Mouse (Mus musculus): ENCODE data around the gene Sestd1. TPM values are rescaled to one million over a fixed set of nuclear protein-coding genes. Genes with fewer than 3 reads are reported as not detected.

Sestd1 gene
- polyA plus RNA-seq, 1 experiment from 2014 or later: 26.6 TPM

GRCm38 (mm10) chr2:77191811-77192210, 88.6 kb downstream of the Sestd1 start:
- Histone ChIP-seq H3K4me1 (ENCODE audit: control insufficient read depth, insufficient read depth, low read length) (no peaks in the 10 kb centered on the region), H3K4me3 (ENCODE audit: low read depth, low read length) (no peak overlapping the region), H3K4me2 (ENCODE audit: low read length) (no peak overlapping the region), H3K27me3 (ENCODE audit: control insufficient read depth, insufficient read depth, low read depth, low read length) (no peaks in the 10 kb centered on the region), H3K9ac (ENCODE audit: low read depth, low read length) (no peak overlapping the region), H3K36me3 (ENCODE audit: control insufficient read depth, insufficient read depth, low read length) (peaks cover 17% of the 10 kb centered on the region), H3K27ac (ENCODE audit: low read length) (no peak overlapping the region), H3K9me3 (replicated peaks; ENCODE audit: control insufficient read depth, low read length, poor library complexity, severe bottlenecking) (no peaks in the 10 kb centered on the region)
- 98% methylated on average over 3 of the region's 3 CpGs for WGBS
- ATAC-seq: no peak

- Histone ChIP-seq H3K9me3 (replicated peaks; ENCODE audit: control insufficient read depth, low read length, poor library complexity, severe bottlenecking) (no peaks in the 10 kb centered on the region), H3K9ac (ENCODE audit: low read depth, low read length) (no peak overlapping the region), H3K27me3 (ENCODE audit: control insufficient read depth, insufficient read depth, low read depth, low read length) (no peaks in the 10 kb centered on the region), H3K36me3 (ENCODE audit: control insufficient read depth, insufficient read depth, low read length) (peaks cover 18% of the 10 kb centered on the region), H3K4me1 (ENCODE audit: control insufficient read depth, insufficient read depth, low read length) (no peaks in the 10 kb centered on the region), H3K4me2 (ENCODE audit: low read length) (no peak overlapping the region), H3K27ac (ENCODE audit: low read length) (no peak overlapping the region), H3K4me3 (ENCODE audit: low read depth, low read length) (no peak overlapping the region)
- 96% methylated on average over 7 of the region's 7 CpGs for WGBS
- no peak for ATAC-seq
Measured at GRCm38 (mm10) chr2:77190891-77191290, 89.5 kb downstream of the Sestd1 start.

GRCm38 (mm10) chr2:77190301-77190700, 90.1 kb downstream of the Sestd1 start:
- Histone ChIP-seq H3K4me3 (ENCODE audit: low read depth, low read length) (no peak overlapping the region), H3K36me3 (ENCODE audit: control insufficient read depth, insufficient read depth, low read length) (peaks cover 19% of the 10 kb centered on the region), H3K4me1 (ENCODE audit: control insufficient read depth, insufficient read depth, low read length) (no peaks in the 10 kb centered on the region), H3K27me3 (ENCODE audit: control insufficient read depth, insufficient read depth, low read depth, low read length) (no peaks in the 10 kb centered on the region), H3K9me3 (replicated peaks; ENCODE audit: control insufficient read depth, low read length, poor library complexity, severe bottlenecking) (no peaks in the 10 kb centered on the region), H3K27ac (ENCODE audit: low read length) (no peak overlapping the region), H3K4me2 (ENCODE audit: low read length) (no peak overlapping the region), H3K9ac (ENCODE audit: low read depth, low read length) (no peak overlapping the region)
- ATAC-seq: no peak
- 95% methylated on average over 3 of the region's 3 CpGs for WGBS

GRCm38 (mm10) chr2:77189671-77190070, 90.7 kb downstream of the Sestd1 start:
- 93% methylated on average over 7 of the region's 7 CpGs for WGBS
- H3K27me3 ChIP-seq (ENCODE audit: control insufficient read depth, insufficient read depth, low read depth, low read length): no peaks in the 10 kb centered on the region
- no peak overlapping the region for H3K27ac ChIP-seq (ENCODE audit: low read length)
- H3K4me2 ChIP-seq (ENCODE audit: low read length): no peak overlapping the region
- peaks cover 19% of the 10 kb centered on the region for H3K36me3 ChIP-seq (ENCODE audit: control insufficient read depth, insufficient read depth, low read length)
- H3K9ac ChIP-seq (ENCODE audit: low read depth, low read length): no peak overlapping the region
- no peaks in the 10 kb centered on the region for H3K9me3 ChIP-seq (replicated peaks; ENCODE audit: control insufficient read depth, low read length, poor library complexity, severe bottlenecking)
- no peaks in the 10 kb centered on the region for H3K4me1 ChIP-seq (ENCODE audit: control insufficient read depth, insufficient read depth, low read length)
- ATAC-seq: no peak
- no peak overlapping the region for H3K4me3 ChIP-seq (ENCODE audit: low read depth, low read length)

DNA sequence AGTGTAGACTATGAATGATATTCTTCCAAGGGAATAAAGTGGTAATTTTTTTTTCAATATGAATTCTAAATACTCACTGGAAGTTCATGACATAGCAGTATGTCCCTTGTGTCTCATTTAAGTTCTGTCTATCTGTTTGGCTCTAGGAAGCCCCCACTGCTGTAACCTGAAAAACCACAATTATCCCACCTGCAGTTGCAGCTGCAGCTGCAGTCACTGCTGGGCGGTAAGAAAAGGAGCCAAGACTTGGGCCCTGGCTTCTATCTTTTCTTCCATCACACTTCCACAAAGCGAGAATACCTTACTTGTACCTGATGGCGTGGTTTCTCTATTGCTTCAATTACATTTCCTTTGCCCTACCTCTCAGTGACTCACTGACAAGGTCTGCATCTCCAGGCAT, 92.9 kb downstream of the Sestd1 start:
- no peak overlapping the region for H3K4me2 ChIP-seq (ENCODE audit: low read length)
- no peak overlapping the region for H3K27ac ChIP-seq (ENCODE audit: low read length)
- no peak overlapping the region for H3K4me3 ChIP-seq (ENCODE audit: low read depth, low read length)
- H3K36me3 ChIP-seq (ENCODE audit: control insufficient read depth, insufficient read depth, low read length): peaks cover 20% of the 10 kb centered on the region
- no peak overlapping the region for H3K9ac ChIP-seq (ENCODE audit: low read depth, low read length)
- no peaks in the 10 kb centered on the region for H3K4me1 ChIP-seq (ENCODE audit: control insufficient read depth, insufficient read depth, low read length)
- ATAC-seq: no peak
- no peaks in the 10 kb centered on the region for H3K27me3 ChIP-seq (ENCODE audit: control insufficient read depth, insufficient read depth, low read depth, low read length)
- 96% methylated on average over 3 of the region's 3 CpGs for WGBS
- no peaks in the 10 kb centered on the region for H3K9me3 ChIP-seq (replicated peaks; ENCODE audit: control insufficient read depth, low read length, poor library complexity, severe bottlenecking)

DNA sequence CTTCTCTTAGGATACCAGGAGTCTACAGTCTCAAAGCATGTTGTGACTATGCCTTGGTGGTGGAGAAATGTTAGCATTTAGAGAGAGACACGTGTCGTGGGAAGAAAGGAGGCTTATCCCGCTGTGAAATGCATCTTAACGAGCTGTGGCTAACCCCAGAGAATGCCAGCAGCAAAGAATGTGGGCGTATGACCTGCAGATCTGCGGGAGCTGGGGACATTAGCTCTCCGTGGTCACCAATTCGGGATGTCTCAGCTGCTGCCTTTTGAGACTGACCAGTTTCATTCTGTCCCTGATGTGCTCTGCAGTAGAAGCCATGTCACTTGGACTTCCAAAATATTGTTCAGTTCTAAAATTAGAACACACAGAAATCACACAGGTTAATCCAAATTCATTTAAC, 93.5 kb downstream of the Sestd1 start:
- no peak overlapping the region for H3K4me3 ChIP-seq (ENCODE audit: low read depth, low read length)
- 51% methylated on average over 8 of the region's 8 CpGs for WGBS
- H3K4me2 ChIP-seq (ENCODE audit: low read length): no peak overlapping the region
- ATAC-seq: no peak
- no peak overlapping the region for H3K27ac ChIP-seq (ENCODE audit: low read length)
- H3K9me3 ChIP-seq (replicated peaks; ENCODE audit: control insufficient read depth, low read length, poor library complexity, severe bottlenecking): no peaks in the 10 kb centered on the region
- H3K36me3 ChIP-seq (ENCODE audit: control insufficient read depth, insufficient read depth, low read length): peaks cover 20% of the 10 kb centered on the region
- H3K27me3 ChIP-seq (ENCODE audit: control insufficient read depth, insufficient read depth, low read depth, low read length): no peaks in the 10 kb centered on the region
- H3K4me1 ChIP-seq (ENCODE audit: control insufficient read depth, insufficient read depth, low read length): no peaks in the 10 kb centered on the region
- H3K9ac ChIP-seq (ENCODE audit: low read depth, low read length): no peak overlapping the region

- H3K36me3 ChIP-seq (ENCODE audit: control insufficient read depth, insufficient read depth, low read length): peaks cover 13% of the 10 kb centered on the region
- no peaks in the 10 kb centered on the region for H3K9me3 ChIP-seq (replicated peaks; ENCODE audit: control insufficient read depth, low read length, poor library complexity, severe bottlenecking)
- no peak overlapping the region for H3K27ac ChIP-seq (ENCODE audit: low read length)
- ATAC-seq: peak; percentile 43; the same call in 1 of the 2 replicates
- H3K4me2 ChIP-seq (ENCODE audit: low read length): no peak overlapping the region
- H3K4me3 ChIP-seq (ENCODE audit: low read depth, low read length): no peak overlapping the region
- H3K27me3 ChIP-seq (ENCODE audit: control insufficient read depth, insufficient read depth, low read depth, low read length): no peaks in the 10 kb centered on the region
- H3K9ac ChIP-seq (ENCODE audit: low read depth, low read length): no peak overlapping the region
- no peaks in the 10 kb centered on the region for H3K4me1 ChIP-seq (ENCODE audit: control insufficient read depth, insufficient read depth, low read length)
- 53% methylated on average over 8 of the region's 8 CpGs for WGBS
Measured at GRCm38 (mm10) chr2:77184049-77184571, 96.3 kb downstream of the Sestd1 start.

DNA sequence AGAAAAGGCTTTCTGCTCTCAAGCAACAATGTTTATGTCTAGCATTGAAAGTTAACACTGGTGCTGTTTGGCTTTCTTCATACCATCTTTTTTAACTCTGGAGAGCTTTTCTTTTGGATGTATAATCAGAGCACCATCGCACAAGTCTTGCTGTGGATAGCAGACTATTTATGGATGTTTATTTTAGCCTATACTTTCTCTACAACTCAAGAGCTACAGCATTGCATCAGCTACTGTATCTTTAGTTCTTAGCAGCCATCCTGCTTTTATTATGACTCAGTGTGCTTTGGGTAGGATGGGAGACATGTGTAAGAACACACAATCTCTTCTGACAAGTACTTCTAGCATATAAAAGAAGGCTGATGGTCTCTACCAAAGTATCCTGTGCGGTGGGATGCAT, 96.7 kb downstream of the Sestd1 start:
- WGBS: 92% methylated on average over 2 of the region's 2 CpGs
- no peak for ATAC-seq
- no peak overlapping the region for H3K27ac ChIP-seq (ENCODE audit: low read length)

GRCm38 (mm10) chr2:77182996-77183380, 97.4 kb downstream of the Sestd1 start:
- no peak for ATAC-seq
- peaks cover 11% of the 10 kb centered on the region for H3K36me3 ChIP-seq (ENCODE audit: control insufficient read depth, insufficient read depth, low read length)
- no peaks in the 10 kb centered on the region for H3K27me3 ChIP-seq (ENCODE audit: control insufficient read depth, insufficient read depth, low read depth, low read length)
- H3K9ac ChIP-seq (ENCODE audit: low read depth, low read length): no peak overlapping the region
- no peaks in the 10 kb centered on the region for H3K9me3 ChIP-seq (replicated peaks; ENCODE audit: control insufficient read depth, low read length, poor library complexity, severe bottlenecking)
- 81% methylated on average over 6 of the region's 6 CpGs for WGBS
- H3K4me3 ChIP-seq (ENCODE audit: low read depth, low read length): no peak overlapping the region
- H3K4me1 ChIP-seq (ENCODE audit: control insufficient read depth, insufficient read depth, low read length): no peaks in the 10 kb centered on the region
- no peak overlapping the region for H3K27ac ChIP-seq (ENCODE audit: low read length)
- no peak overlapping the region for H3K4me2 ChIP-seq (ENCODE audit: low read length)

More for the DNA sequence above, 96.7 kb downstream of the Sestd1 start:
- Histone ChIP-seq H3K4me3 (ENCODE audit: low read depth, low read length) (no peak overlapping the region), H3K36me3 (ENCODE audit: control insufficient read depth, insufficient read depth, low read length) (peaks cover 13% of the 10 kb centered on the region), H3K4me1 (ENCODE audit: control insufficient read depth, insufficient read depth, low read length) (no peaks in the 10 kb centered on the region), H3K27me3 (ENCODE audit: control insufficient read depth, insufficient read depth, low read depth, low read length) (no peaks in the 10 kb centered on the region), H3K9me3 (replicated peaks; ENCODE audit: control insufficient read depth, low read length, poor library complexity, severe bottlenecking) (no peaks in the 10 kb centered on the region), H3K4me2 (ENCODE audit: low read length) (no peak overlapping the region), H3K9ac (ENCODE audit: low read depth, low read length) (no peak overlapping the region)
